Mouse (Mus musculus): ENCODE data around the gene Kremen2.

Gene Kremen2

GRCm38 (mm10) chr17:23760231-23760630 is 14.6 kb upstream of the Kremen2 start:
- no peak for DNase-seq (ENCODE audit: low read depth)

DNA sequence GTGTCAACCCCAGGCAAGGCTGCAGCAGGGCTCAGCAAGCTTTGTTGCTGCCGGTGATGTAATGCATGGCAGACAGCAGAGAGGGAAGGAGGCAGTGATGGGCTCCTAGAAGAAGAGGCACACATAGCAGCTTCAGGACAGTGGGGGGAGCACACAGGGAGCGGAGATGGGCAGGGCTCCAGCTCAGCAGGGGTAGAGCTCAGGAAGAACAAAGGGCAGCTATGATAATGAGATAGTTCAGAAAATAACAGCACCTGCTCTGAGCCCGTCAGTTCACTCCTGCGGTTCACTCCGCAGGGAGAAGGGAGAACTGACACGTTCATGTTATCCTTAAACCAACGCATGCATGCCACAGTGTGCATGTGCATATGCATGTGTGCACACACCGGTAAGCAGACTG is 13.2 kb upstream of the Kremen2 start:
- no peak for DNase-seq (ENCODE audit: low read depth)

- DNase-seq (ENCODE audit: low read depth): no peak
These were observed 11.9 kb upstream of the Kremen2 start for GRCm38 (mm10) chr17:23757581-23757980.

DNA sequence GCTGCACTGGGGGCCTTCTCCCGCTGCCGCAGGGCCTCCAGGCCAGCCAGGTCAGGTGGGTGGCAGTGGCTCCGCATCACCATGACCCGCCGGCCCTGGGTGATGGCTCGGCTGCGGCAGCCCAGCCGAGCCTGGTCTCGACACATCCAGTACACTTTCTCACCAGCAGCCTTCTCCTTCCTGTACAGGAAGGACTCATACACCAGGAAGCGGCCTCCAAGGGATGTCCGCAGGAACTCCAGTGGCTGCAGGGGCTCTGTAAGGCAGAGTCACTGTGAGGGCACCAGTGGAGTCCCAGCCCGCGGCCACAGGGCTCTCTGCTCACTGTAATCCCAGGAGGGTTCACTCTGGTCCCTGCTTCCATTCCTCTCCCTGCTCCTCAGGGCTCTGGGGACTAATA is 10.1 kb upstream of the Kremen2 start:
- DNase-seq (ENCODE audit: low read depth): no peak

GRCm38 (mm10) chr17:23749400-23750191 is 4.0 kb upstream of the Kremen2 start:
- no peak for DNase-seq (ENCODE audit: low read depth)

GRCm38 (mm10) chr17:23748631-23749391 is 3.2 kb upstream of the Kremen2 start:
- DNase-seq (ENCODE audit: low read depth): peak; percentile 93

DNA sequence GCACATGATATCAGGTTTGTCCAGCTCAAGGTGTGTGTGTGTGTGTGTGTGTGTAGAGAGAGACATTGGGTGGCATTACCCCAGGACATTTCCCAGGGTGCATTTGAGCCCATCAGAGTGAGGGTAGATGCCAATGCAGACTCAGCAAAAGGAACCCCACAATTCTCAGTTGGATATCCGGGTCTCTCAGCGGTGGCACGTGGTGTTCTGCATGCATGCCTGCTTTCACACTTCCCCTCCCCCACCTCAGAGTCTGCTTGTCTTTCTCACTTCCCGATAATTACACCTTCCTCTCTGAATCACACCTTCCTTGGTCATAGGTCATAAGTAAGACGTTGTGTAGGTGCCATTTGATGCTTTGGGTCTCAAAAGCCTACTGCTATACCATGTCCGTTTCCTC is 2.4 kb upstream of the Kremen2 start:
- no peak for DNase-seq (ENCODE audit: low read depth)

DNA sequence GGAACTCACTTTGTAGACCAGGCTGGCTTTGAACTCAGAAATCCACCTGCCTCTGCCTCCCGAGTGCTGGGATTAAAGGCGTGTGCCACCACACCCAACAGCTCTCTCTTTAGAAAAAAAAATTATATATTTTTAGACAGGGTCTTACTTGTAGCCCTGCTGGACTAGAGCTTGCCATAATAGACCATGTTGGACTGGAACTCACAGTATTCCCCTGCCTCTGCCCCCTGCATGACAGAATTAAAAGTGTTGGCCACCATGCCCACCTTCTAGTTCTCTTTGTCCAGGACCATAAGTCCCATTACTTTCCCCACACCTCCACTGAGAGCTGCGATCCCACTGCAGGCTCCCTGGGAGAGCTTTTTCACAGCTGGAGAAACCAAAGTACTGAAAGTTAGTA is 1.8 kb upstream of the Kremen2 start:
- DNase-seq (ENCODE audit: low read depth): no peak

GRCm38 (mm10) chr17:23746767-23747166 is 1.1 kb upstream of the Kremen2 start:
- DNase-seq (ENCODE audit: low read depth): no peak

- no peak for DNase-seq (ENCODE audit: low read depth)
These were observed 678 bp upstream of the Kremen2 start for GRCm38 (mm10) chr17:23746311-23746710.

DNA sequence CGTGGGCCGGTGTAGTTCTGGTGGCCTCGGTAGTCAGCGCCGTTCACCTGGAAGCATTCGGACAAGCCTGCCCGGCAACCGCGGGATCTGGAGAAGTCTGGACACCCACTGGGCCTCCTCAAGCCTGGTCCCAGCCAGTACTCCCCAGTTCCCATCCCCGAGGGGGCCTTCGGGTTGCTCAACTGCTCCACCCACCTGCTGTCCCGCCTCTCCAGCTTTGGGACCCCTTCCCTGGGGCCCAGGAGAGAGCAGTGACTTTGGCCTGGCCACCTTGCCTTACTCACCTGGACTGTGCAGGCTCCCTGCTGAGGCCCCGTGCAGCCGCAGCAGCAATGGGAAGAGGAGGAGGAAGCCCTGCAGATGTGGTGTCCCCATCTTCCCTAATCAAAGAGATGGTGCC is 982 bp downstream of the Kremen2 start:
- DNase-seq (ENCODE audit: low read depth): no peak

DNA sequence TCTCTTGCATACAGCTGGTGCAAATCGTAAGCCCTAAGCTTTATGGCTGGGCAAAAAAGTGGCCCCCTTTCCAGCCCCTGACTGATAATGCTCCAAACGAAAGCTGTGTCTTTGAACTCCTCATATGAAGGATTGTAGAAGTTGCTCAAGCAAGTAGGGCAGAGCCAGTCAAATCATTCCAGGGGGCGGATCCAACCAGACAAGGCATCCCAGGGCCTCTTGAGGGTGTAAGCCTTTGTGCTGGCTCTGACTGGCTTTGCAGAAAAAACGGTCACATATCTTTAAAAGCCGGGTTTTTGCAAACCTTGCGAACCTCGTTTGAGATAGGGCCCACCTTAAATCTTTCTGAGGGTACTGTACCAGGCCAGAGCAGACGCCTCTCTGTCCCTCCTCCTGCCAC is 1.6 kb downstream of the Kremen2 start:
- DNase-seq (ENCODE audit: low read depth): peak; percentile 69

GRCm38 (mm10) chr17:23742941-23743340 is 2.7 kb downstream of the Kremen2 start:
- DNase-seq (ENCODE audit: low read depth): no peak

DNA sequence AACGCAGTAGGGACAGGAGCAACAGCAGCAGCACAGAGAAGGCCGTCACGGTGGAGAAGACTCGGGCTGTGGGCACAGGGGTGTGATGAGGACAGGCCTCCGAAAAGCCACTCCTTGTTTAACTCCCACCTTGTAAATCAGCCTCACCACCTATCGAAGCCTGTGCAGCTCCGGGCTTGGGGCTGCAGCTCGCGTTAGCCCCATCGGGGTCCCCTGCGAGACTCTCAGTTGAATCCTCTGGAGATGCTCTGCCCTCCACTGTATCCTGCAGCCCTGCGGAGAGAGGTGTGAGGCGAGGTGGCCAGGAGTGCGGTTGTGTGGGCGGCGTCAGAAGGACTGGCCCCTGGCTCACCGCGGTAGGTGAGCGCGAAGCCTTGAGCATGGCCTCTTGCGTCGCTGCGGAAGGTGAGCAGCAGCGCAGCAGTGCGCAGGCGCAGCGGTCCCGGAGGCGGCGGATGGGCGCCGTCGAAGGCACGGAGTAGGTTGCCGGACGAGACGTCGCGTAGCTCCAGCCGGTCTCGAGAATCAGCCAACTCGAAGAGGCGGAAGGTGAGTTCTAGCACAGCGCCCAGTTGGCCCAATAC is 3.3 kb downstream of the Kremen2 start:
- no peak for DNase-seq (ENCODE audit: low read depth)

- no peak for DNase-seq (ENCODE audit: low read depth)
These were observed 4.0 kb downstream of the Kremen2 start for GRCm38 (mm10) chr17:23741359-23742209.

GRCm38 (mm10) chr17:23740598-23741021 is 5.0 kb downstream of the Kremen2 start, which contains the start of gene Paqr4:
TSS of gene Paqr4 (minus strand) at chr17:23740867.
- no peak for DNase-seq (ENCODE audit: low read depth)

DNA sequence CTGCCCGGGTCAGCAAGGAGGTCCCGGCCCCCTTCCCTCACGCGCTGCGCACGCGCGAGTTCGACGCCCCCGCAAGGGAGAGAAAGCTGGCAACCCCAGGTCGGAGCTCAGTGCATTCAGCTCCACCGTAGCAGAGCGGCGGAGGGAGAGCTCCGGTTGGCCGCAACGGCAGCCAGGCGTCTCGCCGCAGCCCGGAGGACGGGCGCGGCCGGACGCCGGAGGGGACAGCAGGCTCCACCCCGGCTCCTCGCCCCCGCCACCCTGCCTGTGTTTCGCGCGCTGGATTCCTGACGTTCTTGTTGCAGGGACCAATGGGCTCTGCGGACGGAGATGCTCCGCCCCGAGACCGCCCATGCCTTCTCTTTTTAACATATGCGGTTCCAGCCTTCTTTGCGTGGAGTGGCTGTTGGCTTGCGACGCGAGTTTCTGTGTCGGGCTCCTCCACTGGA is 5.5 kb downstream of the Kremen2 start:
- peak; percentile 88 for DNase-seq (ENCODE audit: low read depth)

DNA sequence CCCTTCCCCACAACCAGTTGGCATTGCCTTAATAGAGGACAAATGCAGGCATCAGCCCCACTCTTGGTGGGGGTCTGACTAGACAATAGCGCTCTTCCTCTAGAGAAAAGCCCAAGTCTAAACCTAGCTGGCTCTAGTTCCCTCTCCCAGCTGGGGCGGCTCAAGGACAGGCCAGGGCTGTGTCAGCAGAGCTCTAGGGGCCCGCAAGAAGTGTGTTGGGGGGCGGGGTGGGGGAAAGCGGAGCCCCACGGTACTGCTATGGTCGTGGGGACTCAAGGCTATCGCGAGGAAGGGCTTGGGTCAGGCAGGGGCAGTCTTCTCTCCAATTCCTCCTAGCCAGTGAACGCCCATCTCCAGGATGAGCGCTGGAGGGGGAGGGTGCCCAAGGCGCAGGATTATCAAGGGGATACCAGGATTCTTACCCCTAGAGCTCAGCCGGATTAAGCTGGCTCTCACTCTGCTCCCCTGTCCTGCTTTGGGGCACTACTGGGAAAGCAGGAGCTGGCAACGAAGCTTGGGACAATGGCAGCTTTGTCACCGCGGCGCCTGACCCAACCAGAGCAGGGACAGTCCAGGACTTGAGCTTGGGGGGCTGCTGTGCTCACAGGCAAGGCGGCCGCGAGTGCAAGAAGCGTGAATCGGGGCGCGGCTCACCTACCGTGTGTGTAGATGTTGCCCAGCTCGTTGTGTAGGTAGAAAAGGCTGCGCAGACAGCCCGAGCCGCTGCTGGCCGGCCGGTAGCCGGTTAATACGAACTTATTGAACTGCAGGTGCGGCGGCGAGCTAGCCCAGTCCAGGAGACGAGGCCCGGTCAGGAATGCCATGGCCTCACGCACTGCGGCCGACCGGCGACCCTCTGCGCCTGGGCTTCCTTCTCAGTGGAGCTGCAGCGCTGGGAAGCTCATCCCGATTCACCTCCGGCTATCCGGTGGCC is 6.2 kb downstream of the Kremen2 start:
- DNase-seq (ENCODE audit: low read depth): peak; percentile 22

DNA sequence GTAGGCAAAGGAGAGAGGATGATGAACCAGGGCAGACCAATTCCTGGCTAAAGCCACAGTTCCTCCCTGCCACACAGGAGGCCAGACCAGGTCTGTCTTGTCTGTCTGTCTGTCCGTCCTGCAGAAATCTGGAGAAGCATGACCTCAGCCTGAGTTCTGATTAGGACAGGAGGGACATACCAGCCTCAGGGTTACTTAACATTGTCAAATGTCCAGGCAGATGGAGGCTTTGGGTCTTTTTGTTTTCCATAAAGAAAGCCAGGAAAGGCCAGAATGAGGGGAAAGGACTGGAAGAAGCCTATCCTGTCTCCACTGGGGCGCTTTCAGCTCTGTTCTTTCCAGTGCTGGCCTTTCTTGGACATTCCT is 6.8 kb downstream of the Kremen2 start:
- DNase-seq (ENCODE audit: low read depth): no peak

DNA sequence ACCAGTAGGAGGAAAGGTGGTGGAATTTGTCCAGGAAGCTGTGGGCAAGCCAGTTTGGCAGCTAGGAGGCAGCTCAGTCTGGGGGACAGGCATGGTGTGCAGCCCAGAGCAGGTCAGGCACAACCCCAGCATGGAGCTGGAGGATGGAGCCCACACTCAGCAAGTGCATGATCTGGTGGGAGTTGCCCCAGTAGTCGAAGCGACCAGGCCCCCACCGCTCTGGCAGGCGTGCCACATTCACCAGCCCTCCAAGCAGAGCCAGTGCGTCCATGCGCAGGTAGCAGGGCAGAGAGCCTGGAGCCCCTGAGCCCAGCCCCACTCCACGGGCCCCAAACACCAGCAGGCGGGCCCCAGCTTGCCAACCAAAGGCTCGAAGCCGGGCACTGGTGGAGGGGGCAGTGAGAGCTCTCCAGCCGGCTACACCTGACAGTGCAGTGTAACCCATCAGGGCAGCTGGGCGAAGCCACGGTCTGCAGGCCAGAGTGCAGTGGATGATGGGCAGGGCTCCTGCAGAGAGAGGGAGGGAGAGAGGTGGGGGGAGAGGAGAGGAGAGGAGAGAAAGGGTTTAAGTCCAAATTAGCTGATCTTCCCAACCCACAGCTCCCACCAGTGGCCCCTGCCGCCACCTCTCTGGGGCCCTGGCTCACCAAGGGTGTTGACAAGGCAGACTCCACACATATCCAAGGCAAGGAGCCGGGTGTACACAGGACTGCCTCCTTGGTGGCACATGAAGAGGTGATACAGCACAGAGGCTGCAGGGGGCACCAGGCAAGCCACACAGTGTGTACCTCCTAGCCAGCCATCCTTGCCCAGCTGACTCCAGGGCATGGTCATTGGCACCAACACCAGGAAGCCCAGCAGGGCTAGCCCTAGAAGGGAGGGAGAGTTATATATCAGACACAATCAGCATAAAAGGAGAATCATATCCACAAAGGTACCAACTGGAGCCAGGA is 7.9 kb downstream of the Kremen2 start:
- DNase-seq (ENCODE audit: low read depth): peak; percentile 36
